Mouse (Mus musculus) liver, postnatal 0 days (tissue): ENCODE measurements around the gene Fosb.

Experiments used
- CTCF ChIP-seq: sonication (generic); IDR thresholded peaks from 2 replicates; pipeline ENCODE4 v1.5.1; 2016; ENCODE audit warnings: antibody characterized with exemption, low read depth
- EP300 ChIP-seq: IDR thresholded peaks from 2 replicates; pipeline ENCODE4 v1.6.1; 2016; ENCODE audit warnings: antibody characterized with exemption, low read depth, mild to moderate bottlenecking

DNA sequence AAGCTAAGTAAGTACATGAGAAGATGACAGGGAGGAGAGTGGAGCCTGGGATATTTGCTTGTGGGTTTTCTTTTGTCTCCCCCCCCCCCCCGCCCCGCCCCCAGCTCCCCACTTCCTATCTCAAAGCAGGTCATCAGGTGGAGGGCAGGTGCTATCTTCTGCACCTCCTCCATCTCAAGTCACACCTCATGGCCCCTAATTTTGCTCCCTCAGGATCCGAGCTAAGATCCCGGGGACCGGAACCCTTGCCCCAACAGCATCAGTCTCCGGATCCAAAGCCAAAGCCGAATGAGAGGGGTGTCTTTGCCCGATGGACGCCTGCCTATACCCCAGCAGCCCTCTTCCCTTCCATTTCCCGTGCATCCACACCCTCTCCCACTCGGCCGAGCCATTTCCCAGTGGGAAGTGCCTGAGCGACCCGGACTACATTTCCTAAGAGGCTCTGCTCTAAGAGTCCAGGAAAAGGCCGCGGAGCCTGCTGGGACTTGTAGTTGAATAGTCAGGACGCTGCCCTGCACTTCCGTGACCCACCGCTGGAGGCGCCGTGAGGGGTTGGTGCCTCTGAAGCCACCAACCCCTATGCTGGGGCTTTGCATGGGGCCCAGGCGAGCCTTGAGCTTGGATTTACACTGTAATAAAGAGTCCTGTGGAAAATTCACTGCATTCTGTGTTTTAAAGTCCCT is 14.2 kb downstream of the Fosb start:
- TF ChIP-seq CTCF (peak; percentile 91), EP300 (no peak)
